Mouse (Mus musculus) adrenal gland, adult 2 months (tissue): ENCODE data around the gene Reep6. TPM values are rescaled to one million over a fixed set of nuclear protein-coding genes. Genes with fewer than 3 reads are reported as not detected.

Source experiments
- DNase-seq: peaks from one replicate; pipeline ENCODE4 v3.0.0; 2021
- long read RNA-seq: library from polyadenylated mRNA; stranded (forward); transcript quantifications from one replicate; pipeline ENCODE4 v2.0.0, GENCODE M21; 2021
- polyA plus RNA-seq: library from polyadenylated mRNA; depleted of rRNA; stranded (reverse); fragments of >200 nt; gene quantifications from 2 replicates; pipeline ENCODE4 v1.2.3, GENCODE M21; 2012; rRNA removed
- total RNA-seq, 2 experiments: library from RNA; stranded (reverse); gene quantifications; 2 replicates each; pipeline ENCODE4 v1.2.3; 2021

Gene Reep6
- total RNA-seq, result 10 to 100 TPM; 11.1 to 15.6 TPM
- 11.3 and 15.7 TPM in 2 replicates for polyA plus RNA-seq
- long read RNA-seq, transcript Reep6-203 (5 exons, 2,127 nt), result major isoform, 8 of 10 reads
- long read RNA-seq, partial matches to known transcripts, result 1 of 10 reads
- long read RNA-seq, other reads (novel, unspliced or antisense), result 1 of 10 reads

DNA sequence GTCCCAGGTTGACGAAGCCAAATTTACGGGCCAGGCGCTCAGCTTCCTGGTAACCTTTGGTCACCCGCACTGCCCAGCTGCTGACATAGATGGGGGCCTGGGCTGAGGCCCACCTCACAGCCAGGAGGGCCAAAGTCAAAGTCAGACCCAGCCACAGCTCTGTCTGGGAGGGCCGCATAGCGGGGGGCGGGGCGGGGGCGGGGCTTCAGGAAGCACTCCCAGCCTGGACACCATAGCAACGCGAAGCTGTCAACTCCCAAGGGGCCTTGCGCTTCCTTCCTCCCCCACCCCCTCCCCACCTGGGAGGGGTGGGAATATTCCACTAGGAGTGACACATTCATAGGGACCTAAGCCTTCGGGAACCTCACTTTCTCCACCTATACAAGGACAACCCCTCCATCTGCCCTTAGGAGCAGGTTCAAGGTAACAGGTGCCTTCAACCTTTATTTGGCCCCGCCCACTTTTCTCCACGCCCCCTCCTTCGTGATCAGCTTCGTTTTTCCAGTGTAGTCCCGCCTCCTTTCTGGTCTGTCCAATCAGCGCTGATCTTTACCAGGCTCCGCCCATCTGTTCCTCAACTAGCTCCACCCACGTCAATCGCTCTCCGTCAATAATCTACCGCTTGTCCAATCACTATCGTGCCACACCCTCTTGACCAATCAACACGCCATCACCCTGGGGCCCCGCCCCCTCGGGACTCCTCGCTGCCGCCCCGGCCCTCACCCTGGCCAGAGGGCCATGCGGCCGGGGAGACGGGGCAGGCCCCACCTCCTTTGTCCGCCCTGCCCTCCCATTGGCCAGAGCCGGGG is at the start of gene Reep6, which contains the start of gene Pcsk4:
Reep6 (plus strand) TSS at position 681 of the 809 bp plus-strand sequence.
Pcsk4 (minus strand) TSS at position 226 of the 809 bp plus-strand sequence.
- peak; percentile 96 for DNase-seq

GRCm38 (mm10) chr10:80281304-80281703 is 48.4 kb upstream of the Reep6 start:
- peak; percentile 78 for DNase-seq

- DNase-seq, result peak; percentile 71
Measured at GRCm38 (mm10) chr10:80281921-80282371, 47.8 kb upstream of the Reep6 start.

DNA sequence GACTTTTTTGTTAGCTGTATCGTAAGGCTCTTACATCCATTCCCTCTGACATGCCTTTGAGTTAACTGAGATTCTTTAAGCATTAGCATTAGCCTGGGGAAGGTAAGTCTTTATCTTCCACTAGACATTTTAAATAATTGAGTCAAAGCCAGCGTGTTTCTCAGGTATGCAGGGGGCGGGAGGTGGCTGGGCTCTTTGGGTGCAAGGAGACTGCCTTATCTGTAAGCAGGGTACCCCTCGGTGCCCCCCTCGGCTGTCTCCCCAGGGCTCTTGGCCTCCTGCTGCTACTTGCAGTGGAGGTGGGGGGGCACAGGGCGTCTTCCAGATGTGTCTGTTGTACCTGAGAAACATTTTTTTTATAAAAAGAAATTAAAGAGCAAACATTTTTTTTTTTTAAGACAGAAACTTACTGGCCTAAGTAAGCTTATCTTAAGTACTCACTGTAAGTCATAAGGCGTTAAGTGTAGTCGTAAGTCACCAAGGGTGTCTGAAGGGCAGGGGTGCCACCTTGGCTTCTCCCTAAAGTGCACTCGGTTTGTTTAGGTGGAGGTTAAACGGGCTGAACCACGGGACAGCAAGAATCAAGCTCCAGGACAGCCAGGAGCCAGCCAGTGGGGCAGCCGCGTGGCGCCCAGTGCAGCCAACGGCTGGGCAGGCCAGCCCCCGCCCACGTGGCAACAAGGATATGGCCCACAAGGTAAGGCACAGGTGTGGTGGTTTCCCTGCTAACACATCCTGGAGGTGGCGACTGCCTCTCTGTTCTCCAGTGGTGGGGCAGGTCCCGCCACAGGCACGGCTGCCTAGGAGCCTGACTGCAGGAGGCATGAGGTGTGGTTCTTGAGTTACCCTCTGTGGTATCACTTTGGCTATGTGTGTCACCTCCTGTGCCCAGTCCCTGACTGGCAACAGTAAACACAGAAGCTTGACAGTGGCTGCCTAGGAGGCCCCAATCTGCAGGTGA is 47.0 kb upstream of the Reep6 start:
- no peak for DNase-seq

GRCm38 (mm10) chr10:80285222-80286070 is 44.3 kb upstream of the Reep6 start:
- DNase-seq, result peak; percentile 81

- no peak for DNase-seq
Measured at GRCm38 (mm10) chr10:80288097-80288496, 41.7 kb upstream of the Reep6 start.

DNA sequence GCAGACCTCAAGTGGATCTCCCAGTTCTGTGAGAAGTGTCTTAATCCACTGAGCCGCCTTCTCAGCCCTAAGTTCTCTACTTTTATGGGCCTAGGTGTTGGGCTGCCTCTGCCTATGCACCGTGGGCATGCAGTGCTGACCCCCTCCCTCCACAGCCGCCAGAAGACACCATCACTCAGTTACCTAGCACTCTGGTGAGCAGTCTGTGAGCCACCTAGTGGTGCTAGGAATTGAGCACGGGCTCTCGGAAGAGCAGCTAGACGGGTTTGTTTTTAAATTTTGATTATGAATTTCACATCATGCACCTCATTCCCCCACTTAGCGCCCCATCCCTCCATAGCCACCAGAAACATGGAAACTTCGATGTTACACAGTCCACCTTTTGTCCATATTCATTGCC is 41.1 kb upstream of the Reep6 start:
- DNase-seq, result no peak

DNA sequence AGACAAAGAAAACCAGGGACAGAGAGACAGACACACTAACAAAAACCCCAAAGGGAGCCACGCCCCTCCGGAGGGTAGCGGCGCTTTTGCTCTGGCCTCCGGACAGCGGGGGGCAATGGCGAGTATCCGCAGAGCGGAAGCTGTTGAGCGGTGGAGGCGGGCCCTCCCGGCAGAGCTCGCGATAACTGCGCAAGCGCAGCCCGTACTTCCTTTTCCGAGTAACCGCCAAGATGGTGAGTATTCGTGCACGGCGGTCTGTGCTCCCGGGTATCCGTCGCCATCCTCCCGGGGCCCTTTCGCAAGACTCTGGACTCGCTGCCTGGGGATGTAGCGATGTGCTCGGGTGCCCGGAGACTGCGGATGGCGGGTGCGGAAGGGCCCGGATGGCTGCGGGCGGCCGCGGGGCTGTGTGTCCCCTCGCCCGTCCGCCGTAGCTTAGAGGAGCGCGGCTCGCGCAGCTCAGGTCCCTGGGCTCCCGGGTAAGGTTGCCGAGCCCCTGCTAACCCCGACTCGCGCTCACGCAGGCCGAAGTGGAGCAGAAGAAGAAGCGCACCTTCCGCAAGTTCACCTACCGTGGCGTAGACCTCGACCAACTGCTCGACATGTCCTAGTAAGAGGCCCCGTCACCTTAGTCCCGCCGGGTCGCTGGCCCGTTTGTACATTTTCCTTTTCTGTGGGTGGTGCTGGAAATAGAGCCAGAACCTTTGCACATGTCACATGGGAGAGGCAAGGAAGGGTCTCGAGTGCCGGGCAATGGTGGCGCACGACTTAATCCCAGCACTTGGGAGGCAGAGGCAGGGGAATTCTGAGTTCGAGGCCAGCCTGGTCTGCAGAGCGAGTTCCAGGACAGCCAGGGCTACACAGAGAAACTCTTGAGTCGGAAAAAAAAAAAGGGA is 37.3 kb upstream of the Reep6 start, which contains the start of gene Rps15:
Rps15 (plus strand) TSS at position 203 of the 896 bp plus-strand sequence.
- peak; percentile 95 for DNase-seq

- no peak for DNase-seq
Measured at GRCm38 (mm10) chr10:80293325-80293724, 36.4 kb upstream of the Reep6 start.

DNA sequence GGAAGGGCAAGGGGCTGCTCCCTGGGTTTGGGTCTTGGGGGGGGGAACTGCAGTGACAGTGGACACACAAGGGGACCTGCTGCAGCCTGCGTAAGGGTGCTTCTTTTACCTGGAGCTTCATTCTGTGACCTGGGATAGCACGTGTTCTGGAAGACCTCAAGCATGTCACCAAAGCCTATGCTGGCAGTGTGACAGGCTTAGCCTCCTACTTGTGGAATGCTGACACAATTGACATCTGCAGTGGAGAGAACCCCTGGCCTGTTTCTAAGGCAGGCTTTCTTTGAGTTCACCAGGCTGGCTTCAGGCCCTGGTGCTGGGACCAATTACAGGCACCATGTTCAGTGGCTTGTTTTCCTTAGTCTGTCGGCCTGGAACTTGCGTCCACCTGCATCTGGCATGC is 35.4 kb upstream of the Reep6 start:
- no peak for DNase-seq

GRCm38 (mm10) chr10:80294788-80295303 is 34.9 kb upstream of the Reep6 start:
- no peak for DNase-seq

DNA sequence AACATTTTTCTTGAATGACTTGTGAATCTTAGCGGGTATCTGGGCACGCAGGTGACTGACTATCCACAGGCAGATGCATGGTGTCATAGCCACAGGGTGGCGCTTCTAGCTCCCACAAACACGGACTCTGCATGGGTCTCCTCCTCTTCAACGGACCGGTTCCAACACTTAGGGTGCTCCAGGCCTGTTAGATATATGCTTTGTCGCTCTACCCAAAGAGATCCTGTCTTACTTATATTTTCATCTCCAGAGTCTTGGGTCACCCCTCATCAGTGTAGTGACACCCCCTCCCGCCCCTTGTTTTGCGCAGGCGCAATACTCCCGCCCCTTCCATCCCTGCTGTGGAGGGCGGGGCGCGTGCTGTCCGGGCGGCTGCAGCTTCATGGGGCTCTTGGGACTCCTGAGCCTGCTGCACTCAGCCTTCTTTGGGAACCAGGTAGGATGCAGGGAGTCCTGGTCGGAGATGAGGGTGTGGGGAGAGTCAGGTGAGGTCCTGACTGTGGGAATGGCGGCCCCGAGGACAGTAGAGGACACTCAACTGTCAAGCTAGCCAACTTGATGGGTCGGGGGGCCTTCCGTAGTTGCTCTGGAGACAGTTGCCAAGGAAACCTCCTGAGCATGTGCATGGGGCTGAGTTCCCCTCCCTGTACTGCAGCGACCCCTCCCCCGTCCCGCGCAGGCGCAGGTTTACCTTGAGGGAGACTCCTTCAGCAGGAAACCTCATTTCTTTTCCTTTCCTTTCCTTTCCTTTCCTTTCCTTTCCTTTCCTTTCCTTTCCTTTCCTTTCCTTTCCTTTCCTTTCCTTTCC is 33.9 kb upstream of the Reep6 start, which contains the start of gene Apc2:
Apc2 (plus strand) TSS at position 360 of the 808 bp plus-strand sequence.
- DNase-seq, result peak; percentile 84

DNA sequence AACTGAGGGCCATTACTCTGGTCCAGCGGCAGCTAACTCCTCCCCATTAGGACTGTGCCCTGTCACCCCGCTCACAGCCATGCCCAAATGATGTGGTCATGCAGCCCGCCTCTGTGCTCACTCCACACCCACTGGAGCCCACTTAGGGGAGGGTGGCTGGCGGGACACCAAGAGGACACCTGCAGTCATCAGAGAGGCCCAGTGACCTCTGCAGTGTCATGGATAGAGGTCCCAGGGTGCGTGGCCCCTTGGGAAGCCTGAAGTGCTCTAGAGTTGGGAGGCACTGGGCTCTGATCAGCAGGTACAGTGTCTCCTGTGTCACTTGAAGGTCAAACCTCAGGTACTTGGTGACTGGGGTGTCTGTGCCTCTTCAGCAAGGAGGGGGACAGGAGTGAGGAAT is 32.9 kb upstream of the Reep6 start:
- DNase-seq, result no peak

- DNase-seq, result no peak
Measured at GRCm38 (mm10) chr10:80297526-80298133, 32.1 kb upstream of the Reep6 start.

- DNase-seq, result no peak
Measured at GRCm38 (mm10) chr10:80298571-80299281, 31.0 kb upstream of the Reep6 start.

DNA sequence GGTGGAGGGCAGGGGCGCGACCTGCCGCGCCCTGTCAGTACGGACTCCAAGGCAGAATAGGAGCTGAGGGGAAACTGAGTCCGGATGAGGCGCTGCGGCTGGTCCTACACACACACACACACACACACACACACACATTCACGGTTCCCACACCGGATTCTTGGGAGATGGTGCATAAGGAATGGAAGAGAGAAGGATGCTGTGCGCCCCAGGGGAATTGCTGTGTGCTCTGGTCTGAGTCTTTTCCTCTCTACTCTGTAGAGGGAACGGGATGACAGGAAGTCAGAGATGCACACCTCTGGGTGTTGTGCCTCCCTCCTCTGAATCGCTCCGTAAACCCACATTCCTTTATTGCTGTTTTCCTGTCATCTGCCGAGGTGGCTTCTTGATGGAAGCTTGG is 30.5 kb upstream of the Reep6 start:
- DNase-seq, result no peak

GRCm38 (mm10) chr10:80299824-80300223 is 29.9 kb upstream of the Reep6 start:
- no peak for DNase-seq
